Mouse (Mus musculus) kidney, embryonic 14.5 days (tissue): Measurements from ENCODE around the gene Lrrc8c. TPM values are rescaled to one million over a fixed set of nuclear protein-coding genes. Genes with fewer than 3 reads are reported as not detected.

Experiments used
- ATAC-seq: fragments of 200-750 bp; cut with Nextera tagmentation; 2 replicates; pipeline ENCODE4 v1.8.0; 2017; ENCODE audit warnings: moderate number of reproducible peaks, mild to moderate bottlenecking, moderate TSS enrichment, moderate library complexity; ENCODE audit not compliant: low FRiP score, low TSS enrichment
- H3K27ac ChIP-seq: fragments of 300-500 bp; sonication (generic); 2 replicates; pipeline ENCODE4 v1.5.1; 2014; ENCODE audit warnings: low read depth, mild to moderate bottlenecking, low read length, moderate library complexity, mixed read lengths
- H3K27me3 ChIP-seq: fragments of 300-500 bp; sonication (generic); 2 replicates; pipeline ENCODE4 v1.6.1; 2014; ENCODE audit warnings: mild to moderate bottlenecking, low read length; ENCODE audit not compliant: control insufficient read depth, insufficient read depth
- H3K36me3 ChIP-seq: fragments of 300-500 bp; sonication (generic); 2 replicates; pipeline ENCODE4 v1.6.1; 2014; ENCODE audit warnings: low read length, mixed read lengths; ENCODE audit not compliant: control insufficient read depth, insufficient read depth
- H3K4me1 ChIP-seq: fragments of 300-500 bp; sonication (generic); 2 replicates; pipeline ENCODE4 v1.6.1; 2014; ENCODE audit warnings: low read length, mixed read lengths; ENCODE audit not compliant: control insufficient read depth, insufficient read depth
- H3K4me2 ChIP-seq: fragments of 300-500 bp; sonication (generic); replicated peaks from 2 replicates; pipeline ENCODE4 v1.6.1; 2014; ENCODE audit warnings: low read depth, mild to moderate bottlenecking, low read length
- H3K4me3 ChIP-seq: fragments of 300-500 bp; sonication (generic); 2 replicates; pipeline ENCODE4 v1.5.1; 2014; ENCODE audit warnings: mild to moderate bottlenecking, low read length
- H3K9ac ChIP-seq: fragments of 300-500 bp; sonication (generic); 2 replicates; pipeline ENCODE4 v1.6.1; 2014; ENCODE audit warnings: low read depth, mild to moderate bottlenecking, low read length, moderate library complexity
- H3K9me3 ChIP-seq: fragments of 300-500 bp; sonication (generic); 2 replicates; pipeline ENCODE4 v1.6.1; 2016; ENCODE audit warnings: low read length; ENCODE audit not compliant: control insufficient read depth
- WGBS: fragments of 180-500 bp; shearing (Covaris S2); extraction: QIAGEN DNeasy Blood & Tissue Kit; methylation state at CpG from one replicate; pipeline ENCODE4 v1.1.7; 2014; 5-methylcytosine and 5-hydroxymethylcytosine counted together
- polyA plus RNA-seq: library from polyadenylated mRNA; unstranded; fragments of >200 nt; fragmentation: Nextera tagmentation; extraction: Ambion mirVana; gene quantifications from 2 replicates; pipeline ENCODE4 v1.2.1, GENCODE M21; 2014

Gene Lrrc8c
- polyA plus RNA-seq, 1 experiment from 2014 or later: 13.1 TPM

- H3K9me3 ChIP-seq: peaks cover 4% of the 10 kb centered on the region; the same call in 1 of the 2 replicates
- no peak overlapping the region for H3K9ac ChIP-seq
- no peak overlapping the region for H3K4me2 ChIP-seq
- no peak overlapping the region for H3K4me3 ChIP-seq
- ATAC-seq: no peak
- WGBS: 66% methylated on average over 4 of the region's 4 CpGs
- no peak overlapping the region for H3K27ac ChIP-seq
- 0 out of 2 replicates have a peak, but pooled peaks cover 3% of the 10 kb centered on the region for H3K4me1 ChIP-seq
- no peaks in the 10 kb centered on the region for H3K27me3 ChIP-seq
- no peaks in the 10 kb centered on the region for H3K36me3 ChIP-seq
These were observed 20.7 kb upstream of the Lrrc8c start for GRCm38 (mm10) chr5:105498429-105499000.

- WGBS: 76% methylated on average over 1 of the region's 1 CpGs
- ATAC-seq: no peak
These were observed 19.8 kb upstream of the Lrrc8c start for GRCm38 (mm10) chr5:105499396-105499795.

GRCm38 (mm10) chr5:105500132-105501121 is 18.8 kb upstream of the Lrrc8c start:
- Histone ChIP-seq H3K9me3 (peaks cover 5% of the 10 kb centered on the region; the same call in 1 of the 2 replicates), H3K4me2 (no peak overlapping the region), H3K36me3 (no peaks in the 10 kb centered on the region), H3K27ac (no peak overlapping the region), H3K4me1 (no peaks in the 10 kb centered on the region), H3K27me3 (no peaks in the 10 kb centered on the region), H3K4me3 (no peak overlapping the region), H3K9ac (no peak overlapping the region)
- ATAC-seq: no peak
- WGBS: 51% methylated on average over 12 of the region's 12 CpGs

More at GRCm38 (mm10) chr5:105499396-105499795, 19.8 kb upstream of the Lrrc8c start:
- H3K9me3 ChIP-seq: peaks cover 5% of the 10 kb centered on the region; the same call in 1 of the 2 replicates
- no peak overlapping the region for H3K9ac ChIP-seq
- H3K4me2 ChIP-seq: no peak overlapping the region
- no peak overlapping the region for H3K27ac ChIP-seq
- H3K4me1 ChIP-seq: 0 out of 2 replicates have a peak, but pooled peaks cover 3% of the 10 kb centered on the region
- H3K4me3 ChIP-seq: no peak overlapping the region
- H3K27me3 ChIP-seq: no peaks in the 10 kb centered on the region
- H3K36me3 ChIP-seq: no peaks in the 10 kb centered on the region

GRCm38 (mm10) chr5:105501136-105501535 is 18.1 kb upstream of the Lrrc8c start:
- H3K9me3 ChIP-seq: peaks cover 5% of the 10 kb centered on the region; the same call in 1 of the 2 replicates
- WGBS: 84% methylated on average over 3 of the region's 3 CpGs

GRCm38 (mm10) chr5:105508813-105509212 is 10.4 kb upstream of the Lrrc8c start:
- ATAC-seq: no peak
- 96% methylated on average over 6 of the region's 6 CpGs for WGBS
- no peak overlapping the region for H3K9ac ChIP-seq

More at GRCm38 (mm10) chr5:105501136-105501535, 18.1 kb upstream of the Lrrc8c start:
- Histone ChIP-seq H3K4me1 (no peaks in the 10 kb centered on the region), H3K27me3 (no peaks in the 10 kb centered on the region), H3K4me3 (no peak overlapping the region), H3K27ac (no peak overlapping the region), H3K36me3 (no peaks in the 10 kb centered on the region), H3K4me2 (no peak overlapping the region), H3K9ac (no peak overlapping the region)
- ATAC-seq: no peak

GRCm38 (mm10) chr5:105512297-105512696 is 6.9 kb upstream of the Lrrc8c start:
- H3K4me3 ChIP-seq: no peak overlapping the region
- no peaks in the 10 kb centered on the region for H3K36me3 ChIP-seq
- H3K4me2 ChIP-seq: no peak overlapping the region
- no peaks in the 10 kb centered on the region for H3K4me1 ChIP-seq
- 48% methylated on average over 4 of the region's 4 CpGs for WGBS
- no peaks in the 10 kb centered on the region for H3K9me3 ChIP-seq
- H3K27me3 ChIP-seq: no peaks in the 10 kb centered on the region
- no peak for ATAC-seq
- no peak overlapping the region for H3K27ac ChIP-seq
- H3K9ac ChIP-seq: no peak overlapping the region

More at GRCm38 (mm10) chr5:105508813-105509212, 10.4 kb upstream of the Lrrc8c start:
- no peak overlapping the region for H3K27ac ChIP-seq
- no peaks in the 10 kb centered on the region for H3K27me3 ChIP-seq
- H3K4me3 ChIP-seq: no peak overlapping the region
- H3K36me3 ChIP-seq: no peaks in the 10 kb centered on the region
- no peaks in the 10 kb centered on the region for H3K4me1 ChIP-seq
- no peak overlapping the region for H3K4me2 ChIP-seq
- H3K9me3 ChIP-seq: no peaks in the 10 kb centered on the region

GRCm38 (mm10) chr5:105515532-105515931 is 3.7 kb upstream of the Lrrc8c start:
- Histone ChIP-seq H3K36me3 (no peaks in the 10 kb centered on the region), H3K4me3 (no peak overlapping the region), H3K27ac (no peak overlapping the region), H3K9ac (no peak overlapping the region), H3K4me2 (no peak overlapping the region), H3K9me3 (no peaks in the 10 kb centered on the region), H3K27me3 (no peaks in the 10 kb centered on the region), H3K4me1 (no peaks in the 10 kb centered on the region)
- no peak for ATAC-seq
- 69% methylated on average over 6 of the region's 6 CpGs for WGBS

GRCm38 (mm10) chr5:105516290-105516689 is 2.9 kb upstream of the Lrrc8c start:
- H3K9ac ChIP-seq: no peak overlapping the region
- no peaks in the 10 kb centered on the region for H3K9me3 ChIP-seq
- no peak overlapping the region for H3K4me2 ChIP-seq
- no peak overlapping the region for H3K4me3 ChIP-seq
- no peaks in the 10 kb centered on the region for H3K4me1 ChIP-seq
- ATAC-seq: no peak
- WGBS: 50% methylated on average over 3 of the region's 3 CpGs
- no peaks in the 10 kb centered on the region for H3K36me3 ChIP-seq
- no peak overlapping the region for H3K27ac ChIP-seq
- no peaks in the 10 kb centered on the region for H3K27me3 ChIP-seq
